Mouse (Mus musculus) liver, adult 2 months (tissue): ENCODE data around the gene Lsm2. TPM values are rescaled to one million over a fixed set of nuclear protein-coding genes. Genes with fewer than 3 reads are reported as not detected.

ENCODE experiments used
- DNase-seq: peaks from one replicate; pipeline ENCODE4 v3.0.0-alpha.2; 2011; ENCODE audit warnings: low read depth, low spot score; ENCODE audit errors: extremely low read depth
- H3K27ac ChIP-seq: fragments of 200-500 bp; replicated peaks from 2 replicates; pipeline ENCODE4 v1.5.1; 2012; ENCODE audit warnings: low read depth, mild to moderate bottlenecking, control low read depth, inconsistent platforms, low read length; ENCODE audit not compliant: insufficient read depth
- H3K27me3 ChIP-seq: fragments of 200-500 bp; 2 replicates; pipeline ENCODE4 v1.6.1; 2012; ENCODE audit warnings: mild to moderate bottlenecking, moderate library complexity, low read length, inconsistent platforms; ENCODE audit not compliant: control insufficient read depth, insufficient read depth
- H3K36me3 ChIP-seq: fragments of 200-500 bp; 2 replicates; pipeline ENCODE4 v1.6.1; 2012; ENCODE audit warnings: low read length, inconsistent platforms; ENCODE audit not compliant: control insufficient read depth, insufficient read depth
- H3K4me1 ChIP-seq: fragments of 200-500 bp; 2 replicates; pipeline ENCODE4 v1.6.1; 2011; ENCODE audit warnings: low read length; ENCODE audit not compliant: control insufficient read depth, insufficient read depth
- H3K4me3 ChIP-seq: fragments of 200-500 bp; 2 replicates; pipeline ENCODE4 v1.5.1; 2011; ENCODE audit warnings: low read depth, mild to moderate bottlenecking, control low read depth, low read length, moderate library complexity; ENCODE audit not compliant: insufficient read depth
- H3K79me2 ChIP-seq: fragments of 200-500 bp; 2 replicates; pipeline ENCODE4 v1.6.1; 2012; ENCODE audit warnings: inconsistent platforms, mild to moderate bottlenecking, low read length, moderate library complexity; ENCODE audit not compliant: control insufficient read depth, insufficient read depth
- H3K9ac ChIP-seq: fragments of 200-500 bp; 2 replicates; pipeline ENCODE4 v1.6.1; 2012; ENCODE audit warnings: low read depth, mild to moderate bottlenecking, control low read depth, inconsistent platforms, low read length
- CTCF ChIP-seq: fragments of 200-500 bp; IDR thresholded peaks from 2 replicates; pipeline ENCODE4 v1.5.1; 2011; ENCODE audit warnings: low read depth, low read length, control low read depth
- POLR2A ChIP-seq: fragments of 200-500 bp; IDR thresholded peaks from 2 replicates; pipeline ENCODE4 v1.6.1; 2011; ENCODE audit warnings: low read length, control low read depth; ENCODE audit not compliant: insufficient read depth; ENCODE audit errors: extremely low read depth
- WGBS: fragments of 180-500 bp; shearing (Covaris S2); methylation state at CpG from one replicate; pipeline ENCODE4 v1.1.7; 2018; 5-methylcytosine and 5-hydroxymethylcytosine counted together
- polyA plus RNA-seq: library from polyadenylated mRNA; depleted of rRNA; stranded (reverse); fragments of >200 nt; gene quantifications from 2 replicates; pipeline ENCODE4 v1.2.3, GENCODE M21; 2012
- total RNA-seq: library from RNA; depleted of rRNA; stranded (reverse); fragments of >200 nt; gene quantifications from 2 replicates; pipeline ENCODE4 v1.2.3, GENCODE M21; 2014

The Lsm2 gene
- total and polyA plus RNA-seq, 2 experiments: 7.9 to 63.0 TPM

GRCm38 (mm10) chr17:35007387-35007991, 25.8 kb downstream of the Lsm2 start:
- TF ChIP-seq POLR2A (no peak), CTCF (no peak)
- no peaks in the 10 kb centered on the region for H3K4me1 ChIP-seq
- H3K27ac ChIP-seq: no peak overlapping the region
- no peak overlapping the region for H3K9ac ChIP-seq
- 96% methylated on average over 7 of the region's 7 CpGs for WGBS
- H3K36me3 ChIP-seq: peaks cover 6% of the 10 kb centered on the region; the same call in 1 of the 2 replicates
- no peaks in the 10 kb centered on the region for H3K27me3 ChIP-seq
- H3K79me2 ChIP-seq: no peaks in the 10 kb centered on the region
- no peak overlapping the region for H3K4me3 ChIP-seq
- DNase-seq: no peak

GRCm38 (mm10) chr17:35009586-35009985, 27.9 kb downstream of the Lsm2 start:
- Histone ChIP-seq H3K36me3 (peaks cover 6% of the 10 kb centered on the region; the same call in 1 of the 2 replicates), H3K4me1 (no peaks in the 10 kb centered on the region), H3K27me3 (no peaks in the 10 kb centered on the region), H3K79me2 (no peaks in the 10 kb centered on the region), H3K4me3 (no peak overlapping the region), H3K9ac (no peak overlapping the region), H3K27ac (no peak overlapping the region)
- TF ChIP-seq POLR2A (no peak), CTCF (no peak)
- WGBS: 77% methylated on average over 7 of the region's 7 CpGs
- no peak for DNase-seq

- no peaks in the 10 kb centered on the region for H3K79me2 ChIP-seq
- no peak overlapping the region for H3K4me3 ChIP-seq
- no peak for TF ChIP-seq POLR2A
- no peak for TF ChIP-seq CTCF
- 95% methylated on average over 8 of the region's 8 CpGs for WGBS
- H3K27me3 ChIP-seq: no peaks in the 10 kb centered on the region
- no peak overlapping the region for H3K9ac ChIP-seq
- no peak overlapping the region for H3K27ac ChIP-seq
- no peaks in the 10 kb centered on the region for H3K4me1 ChIP-seq
- peaks cover 5% of the 10 kb centered on the region; the same call in 1 of the 2 replicates for H3K36me3 ChIP-seq
- no peak for DNase-seq
These were observed 29.8 kb downstream of the Lsm2 start for GRCm38 (mm10) chr17:35011440-35011839.

GRCm38 (mm10) chr17:35012430-35012829, 30.8 kb downstream of the Lsm2 start:
- Histone ChIP-seq H3K79me2 (no peaks in the 10 kb centered on the region), H3K4me3 (no peak overlapping the region), H3K27ac (no peak overlapping the region), H3K36me3 (peaks cover 5% of the 10 kb centered on the region; the same call in 1 of the 2 replicates), H3K4me1 (no peaks in the 10 kb centered on the region), H3K9ac (no peak overlapping the region), H3K27me3 (no peaks in the 10 kb centered on the region)
- no peak for DNase-seq
- 89% methylated on average over 13 of the region's 13 CpGs for WGBS
- TF ChIP-seq POLR2A (no peak), CTCF (no peak)

- no peaks in the 10 kb centered on the region for H3K79me2 ChIP-seq
- H3K9ac ChIP-seq: no peak overlapping the region
- H3K27ac ChIP-seq: no peak overlapping the region
- TF ChIP-seq POLR2A (no peak), CTCF (no peak)
- H3K4me1 ChIP-seq: no peaks in the 10 kb centered on the region
- H3K4me3 ChIP-seq: no peak overlapping the region
- no peak for DNase-seq
- WGBS: 87% methylated on average over 6 of the region's 6 CpGs
- H3K27me3 ChIP-seq: no peaks in the 10 kb centered on the region
- H3K36me3 ChIP-seq: peaks cover 2% of the 10 kb centered on the region; the same call in 1 of the 2 replicates
These were observed 31.6 kb downstream of the Lsm2 start for GRCm38 (mm10) chr17:35013221-35013620.

- no peak for DNase-seq
- H3K9ac ChIP-seq: no peak overlapping the region
- TF ChIP-seq POLR2A: no peak
- no peak for TF ChIP-seq CTCF
- 97% methylated on average over 16 of the region's 16 CpGs for WGBS
- no peaks in the 10 kb centered on the region; the same call in 1 of the 2 replicates for H3K36me3 ChIP-seq
- no peaks in the 10 kb centered on the region for H3K4me1 ChIP-seq
- H3K27ac ChIP-seq: no peak overlapping the region
- no peaks in the 10 kb centered on the region for H3K79me2 ChIP-seq
- H3K4me3 ChIP-seq: no peak overlapping the region
- no peaks in the 10 kb centered on the region for H3K27me3 ChIP-seq
These were observed 33.6 kb downstream of the Lsm2 start for GRCm38 (mm10) chr17:35015296-35015695.
